Mouse (Mus musculus): ENCODE measurements around the gene Hspa5. TPM values are rescaled to one million over a fixed set of nuclear protein-coding genes. Genes with fewer than 3 reads are reported as not detected.

Gene Hspa5
- 547 TPM for total RNA-seq (2023)

GRCm38 (mm10) chr2:34771368-34772226 is at the start of gene Hspa5:
Gene Hspa5 (plus strand): TSS chr2:34771970.

GRCm38 (mm10) chr2:34754551-34755358 is 17.0 kb upstream of the Hspa5 start, which contains the start of gene Gapvd1:
Gene Gapvd1 (minus strand): TSS chr2:34755232.

GRCm38 (mm10) chr2:34799357-34800256 is 27.8 kb downstream of the Hspa5 start, which contains the start of gene Rabepk:
Gene Rabepk (minus strand): TSS chr2:34799912.

GRCm38 (mm10) chr2:34825827-34826459 is 54.2 kb downstream of the Hspa5 start, which contains the start of gene Fbxw2:
Gene Fbxw2 (minus strand): TSS chr2:34826311.

Other genes with a start within 250 kb of the Hspa5 start
- 115 TPM for gene Gapvd1, start 16.7 kb upstream of the Hspa5 start, total RNA-seq (2023)
- 12.8 TPM for gene Rabepk, start 27.9 kb downstream of the Hspa5 start, total RNA-seq (2023)
- gene Fbxw2, start 54.3 kb downstream of the Hspa5 start, total RNA-seq (2023): 125 TPM
- not detected for gene Gm34653, start 61.0 kb downstream of the Hspa5 start, total RNA-seq (2023)
- not detected for gene Cutal, start 102.4 kb downstream of the Hspa5 start, total RNA-seq (2023)
- gene Psmd5, start 103.0 kb downstream of the Hspa5 start, total RNA-seq (2023): 28.9 TPM
- 2.9 TPM for gene Phf19, start 142.1 kb downstream of the Hspa5 start, total RNA-seq (2023)
- 188 TPM for gene Traf1, start 189.8 kb downstream of the Hspa5 start, total RNA-seq (2023)